Mouse (Mus musculus): Measurements from ENCODE around the gene Hells. TPM values are rescaled to one million over a fixed set of nuclear protein-coding genes. Genes with fewer than 3 reads are reported as not detected.

The Hells gene
- 20.2 and 24.7 TPM in 2 replicates for polyA plus RNA-seq (2015; fragmentation: Nextera tagmentation; extraction: Ambion mirVana)

DNA sequence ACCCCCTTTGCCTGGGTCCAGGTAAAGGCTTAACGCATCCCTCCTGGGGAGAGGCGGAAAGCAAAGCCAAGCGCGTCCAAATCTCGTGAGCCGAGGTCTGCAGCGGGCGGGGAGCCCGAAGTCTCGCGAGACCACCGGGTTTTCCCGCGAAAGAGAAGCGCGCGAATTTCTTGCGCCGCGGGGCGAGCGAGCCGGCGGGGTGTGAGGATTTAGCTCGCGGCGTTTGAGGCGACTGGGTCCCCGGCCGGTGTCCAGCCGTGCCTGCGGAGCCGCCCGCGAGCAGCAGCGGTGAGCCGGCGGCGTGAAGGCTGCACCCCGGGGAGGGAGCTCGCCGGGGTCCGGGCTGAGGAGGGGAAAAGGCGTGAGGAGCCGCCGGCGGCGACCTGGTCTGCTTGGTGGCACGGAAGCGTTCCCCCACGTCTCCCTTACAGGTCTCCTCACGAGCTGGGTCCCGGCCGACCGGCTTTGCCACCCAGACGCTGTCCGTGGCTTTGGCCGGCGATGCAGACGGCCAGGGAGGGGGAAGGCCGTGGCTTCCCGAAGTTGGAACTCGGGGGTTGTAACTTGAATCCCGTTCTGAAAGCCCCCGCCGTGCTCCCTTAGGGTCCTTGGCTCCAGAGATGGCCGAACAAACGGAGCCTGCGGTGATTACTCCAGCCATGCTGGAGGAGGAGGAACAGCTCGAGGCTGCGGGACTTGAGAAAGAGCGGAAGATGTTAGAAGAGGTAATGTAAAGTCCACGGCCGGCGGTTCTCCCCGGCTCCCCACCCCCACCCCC, at the start of gene Hells:
TSS of gene Hells (plus strand) at position 128 of the 778 bp plus-strand sequence.
- Histone ChIP-seq H3K9me3 (replicated peaks; ENCODE audit: control insufficient read depth, low read length) (no peaks in the 10 kb centered on the region), H3K27me3 (ENCODE audit: control insufficient read depth, insufficient read depth, low read length) (no peaks in the 10 kb centered on the region), H3K4me2 (ENCODE audit: low read depth, low read length) (peak within 1 kb of the TSS; percentile 95), H3K36me3 (ENCODE audit: control insufficient read depth, insufficient read depth) (0 out of 2 replicates have a peak, but pooled peaks cover 2% of the 10 kb centered on the region), H3K4me1 (ENCODE audit: control insufficient read depth, insufficient read depth, low read length) (peaks cover 10% of the 10 kb centered on the region; the same call in 1 of the 2 replicates), H3K4me3 (ENCODE audit: low read length) (peak within 1 kb of the TSS; percentile 78), H3K9ac (ENCODE audit: low read length) (peak within 1 kb of the TSS; percentile 84), H3K27ac (ENCODE audit: low read length) (peak within 1 kb of the TSS; percentile 66)
- peak; percentile 91 for ATAC-seq (replicated peaks; ENCODE audit: extremely low read depth, insufficient read depth, low FRiP score)
- under 1% methylated on average over 76 of the region's 76 CpGs for WGBS

DNA sequence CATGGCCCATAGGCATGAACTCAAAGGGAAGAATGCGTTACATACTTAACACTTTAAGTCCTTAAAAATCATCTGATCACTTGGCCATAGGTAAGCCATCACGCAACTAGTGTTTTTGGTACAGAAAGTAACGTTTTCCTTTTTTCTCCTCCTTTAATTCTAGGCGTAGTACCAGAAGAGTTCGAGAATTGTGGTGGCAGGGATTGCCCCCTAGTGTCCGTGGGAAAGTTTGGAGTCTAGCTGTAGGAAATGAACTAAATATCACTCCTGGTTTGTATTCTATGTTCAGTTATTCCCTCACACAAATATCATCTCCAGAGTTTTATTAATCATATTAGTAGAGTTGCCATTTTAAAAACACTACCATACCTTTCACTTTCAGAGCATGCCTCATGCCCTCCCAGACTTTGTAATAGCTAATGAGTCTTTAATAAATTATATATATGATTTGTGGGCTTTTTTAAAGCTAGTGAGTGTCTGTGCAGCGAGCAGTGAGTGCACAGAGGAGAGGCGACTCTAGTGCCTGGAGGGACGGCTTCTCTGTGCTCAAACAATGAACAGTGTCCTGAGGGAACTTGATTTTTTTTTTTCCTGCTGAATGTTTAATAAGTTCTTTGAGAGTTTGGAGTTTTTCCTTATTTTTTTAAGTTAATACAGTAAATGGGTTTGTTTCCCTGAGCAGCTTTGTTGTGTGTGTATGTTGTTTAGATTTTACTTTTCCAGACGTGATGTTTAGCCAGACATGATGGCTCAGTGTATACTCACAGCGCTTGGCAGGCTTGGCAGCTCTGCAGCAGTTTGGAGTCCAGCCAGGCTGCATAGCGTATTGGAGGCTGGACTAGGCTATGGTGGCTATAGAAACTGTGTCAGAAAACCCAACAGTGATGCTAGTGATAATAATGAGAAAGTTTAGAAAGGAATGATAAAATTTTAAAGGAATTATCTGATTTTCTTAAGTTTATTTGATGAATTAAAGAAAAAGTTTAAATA, 29.3 kb upstream of the Hells start:
- Histone ChIP-seq H3K27ac (ENCODE audit: low read length) (no peak overlapping the region), H3K36me3 (ENCODE audit: control insufficient read depth, insufficient read depth) (0 out of 2 replicates have a peak, but pooled peaks cover 2% of the 10 kb centered on the region), H3K4me1 (ENCODE audit: control insufficient read depth, insufficient read depth, low read length) (no peaks in the 10 kb centered on the region; the same call in 1 of the 2 replicates), H3K4me2 (ENCODE audit: low read depth, low read length) (no peak overlapping the region), H3K4me3 (ENCODE audit: low read length) (no peak overlapping the region), H3K9ac (ENCODE audit: low read length) (no peak overlapping the region; the same call in 1 of the 2 replicates), H3K9me3 (replicated peaks; ENCODE audit: control insufficient read depth, low read length) (no peaks in the 10 kb centered on the region), H3K27me3 (ENCODE audit: control insufficient read depth, insufficient read depth, low read length) (no peaks in the 10 kb centered on the region)
- WGBS = 61% methylated on average over 12 of the region's 12 CpGs
- ATAC-seq (replicated peaks; ENCODE audit: extremely low read depth, insufficient read depth, low FRiP score) = peak; percentile 72

DNA sequence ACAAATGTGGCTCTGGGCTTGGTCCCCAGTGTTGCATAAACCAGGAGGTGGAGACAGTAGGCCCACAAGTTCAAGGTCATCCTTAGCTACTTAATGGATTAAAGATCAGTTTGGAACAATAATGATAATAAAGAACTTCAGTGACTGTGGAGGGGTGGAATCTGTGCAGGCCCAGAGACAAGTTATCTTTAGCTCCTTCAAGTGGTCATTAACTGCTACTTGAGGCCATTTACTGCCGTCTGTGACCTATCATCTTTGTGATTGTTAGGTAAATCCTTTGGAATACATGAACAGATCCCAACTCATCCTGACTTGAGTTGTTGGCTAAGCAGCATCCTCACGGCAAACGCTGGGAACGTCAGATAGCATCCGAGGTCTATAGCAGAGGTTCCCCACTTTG, 28.2 kb upstream of the Hells start:
- 80% methylated on average over 5 of the region's 5 CpGs for WGBS
- H3K36me3 ChIP-seq (ENCODE audit: control insufficient read depth, insufficient read depth) = 0 out of 2 replicates have a peak, but pooled peaks cover 2% of the 10 kb centered on the region
- H3K4me2 ChIP-seq (ENCODE audit: low read depth, low read length) = no peak overlapping the region
- H3K9ac ChIP-seq (ENCODE audit: low read length) = no peak overlapping the region
- no peak overlapping the region for H3K27ac ChIP-seq (ENCODE audit: low read length)
- ATAC-seq (replicated peaks; ENCODE audit: extremely low read depth, insufficient read depth, low FRiP score) = no peak
- no peaks in the 10 kb centered on the region; the same call in 1 of the 2 replicates for H3K4me1 ChIP-seq (ENCODE audit: control insufficient read depth, insufficient read depth, low read length)
- H3K9me3 ChIP-seq (replicated peaks; ENCODE audit: control insufficient read depth, low read length) = no peaks in the 10 kb centered on the region
- no peaks in the 10 kb centered on the region for H3K27me3 ChIP-seq (ENCODE audit: control insufficient read depth, insufficient read depth, low read length)
- H3K4me3 ChIP-seq (ENCODE audit: low read length) = no peak overlapping the region

DNA sequence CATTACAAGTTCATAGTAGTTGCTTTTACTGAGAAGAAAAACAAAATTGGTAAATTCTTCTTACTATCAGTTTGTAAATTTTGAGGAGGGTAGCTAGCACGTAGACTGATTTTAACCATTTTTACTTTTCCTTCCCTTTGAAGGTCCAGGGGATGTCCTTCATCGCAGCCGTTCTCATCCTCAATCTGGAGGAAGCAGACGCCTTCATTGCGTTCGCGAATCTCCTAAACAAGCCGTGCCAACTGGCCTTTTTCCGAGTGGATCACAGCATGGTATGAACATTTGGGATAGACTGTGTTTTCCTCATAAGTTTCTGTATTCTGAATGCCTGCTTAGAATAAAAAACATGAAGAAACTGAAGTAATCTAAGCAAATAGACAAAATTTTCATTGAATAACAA, 16.9 kb upstream of the Hells start:
- no peak for ATAC-seq (replicated peaks; ENCODE audit: extremely low read depth, insufficient read depth, low FRiP score)
- Histone ChIP-seq H3K27ac (ENCODE audit: low read length) (no peak overlapping the region), H3K36me3 (ENCODE audit: control insufficient read depth, insufficient read depth) (peaks cover 3% of the 10 kb centered on the region)

DNA sequence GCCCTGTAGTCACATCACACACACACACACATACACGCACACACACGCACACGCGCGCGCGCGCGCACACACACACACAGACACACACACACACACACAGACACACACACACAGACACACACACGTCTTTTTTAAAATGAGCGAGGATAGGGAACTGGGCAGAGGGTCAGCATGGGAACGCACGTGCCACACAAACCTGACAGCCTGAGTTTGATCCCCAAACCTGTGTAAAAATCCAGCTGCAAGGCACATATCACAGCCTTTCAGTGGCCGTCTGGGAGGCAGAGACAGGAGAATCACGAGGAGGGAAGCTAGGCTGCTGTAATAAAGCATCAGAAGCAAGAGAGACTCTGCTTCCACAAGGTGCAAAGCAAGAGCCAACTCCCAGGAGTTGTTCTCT, 15.8 kb upstream of the Hells start:
- Histone ChIP-seq H3K4me1 (ENCODE audit: control insufficient read depth, insufficient read depth, low read length) (no peaks in the 10 kb centered on the region), H3K9ac (ENCODE audit: low read length) (no peak overlapping the region), H3K4me3 (ENCODE audit: low read length) (no peak overlapping the region), H3K27me3 (ENCODE audit: control insufficient read depth, insufficient read depth, low read length) (no peaks in the 10 kb centered on the region), H3K36me3 (ENCODE audit: control insufficient read depth, insufficient read depth) (peaks cover 3% of the 10 kb centered on the region), H3K4me2 (ENCODE audit: low read depth, low read length) (no peak overlapping the region), H3K27ac (ENCODE audit: low read length) (no peak overlapping the region), H3K9me3 (replicated peaks; ENCODE audit: control insufficient read depth, low read length) (no peaks in the 10 kb centered on the region)
- WGBS = 93% methylated on average over 15 of the region's 15 CpGs
- no peak for ATAC-seq (replicated peaks; ENCODE audit: extremely low read depth, insufficient read depth, low FRiP score)

More for the DNA sequence above, 16.9 kb upstream of the Hells start:
- H3K4me2 ChIP-seq (ENCODE audit: low read depth, low read length) = no peak overlapping the region
- WGBS = 86% methylated on average over 9 of the region's 9 CpGs
- no peaks in the 10 kb centered on the region for H3K4me1 ChIP-seq (ENCODE audit: control insufficient read depth, insufficient read depth, low read length)
- H3K9ac ChIP-seq (ENCODE audit: low read length) = no peak overlapping the region
- H3K9me3 ChIP-seq (replicated peaks; ENCODE audit: control insufficient read depth, low read length) = no peaks in the 10 kb centered on the region
- no peak overlapping the region for H3K4me3 ChIP-seq (ENCODE audit: low read length)
- H3K27me3 ChIP-seq (ENCODE audit: control insufficient read depth, insufficient read depth, low read length) = no peaks in the 10 kb centered on the region

DNA sequence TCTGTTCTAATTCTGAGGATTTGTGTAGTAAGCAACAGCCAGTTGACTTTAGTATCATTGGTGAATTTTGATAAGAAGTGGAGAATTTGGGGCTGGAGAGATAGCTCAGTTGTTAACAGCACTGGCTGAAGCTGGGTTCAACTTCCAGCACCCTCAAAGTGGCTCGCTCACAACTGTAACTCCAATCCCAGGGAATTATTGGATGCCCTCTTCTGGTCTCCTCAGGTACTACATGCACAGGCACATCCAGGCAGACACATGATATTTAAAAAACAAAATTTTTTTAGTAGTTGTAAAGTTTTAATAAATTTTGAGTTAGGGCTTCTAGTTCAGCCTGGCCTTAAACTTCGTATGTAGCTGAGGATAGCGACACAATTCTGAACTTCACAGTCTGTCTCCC, 15.0 kb upstream of the Hells start:
- H3K4me3 ChIP-seq (ENCODE audit: low read length) = no peak overlapping the region
- H3K9ac ChIP-seq (ENCODE audit: low read length) = no peak overlapping the region
- no peaks in the 10 kb centered on the region for H3K4me1 ChIP-seq (ENCODE audit: control insufficient read depth, insufficient read depth, low read length)
- WGBS = 45% methylated on average over 3 of the region's 3 CpGs
- no peak overlapping the region for H3K4me2 ChIP-seq (ENCODE audit: low read depth, low read length)
- H3K9me3 ChIP-seq (replicated peaks; ENCODE audit: control insufficient read depth, low read length) = no peaks in the 10 kb centered on the region
- no peak for ATAC-seq (replicated peaks; ENCODE audit: extremely low read depth, insufficient read depth, low FRiP score)
- H3K27me3 ChIP-seq (ENCODE audit: control insufficient read depth, insufficient read depth, low read length) = no peaks in the 10 kb centered on the region
- H3K27ac ChIP-seq (ENCODE audit: low read length) = no peak overlapping the region
- H3K36me3 ChIP-seq (ENCODE audit: control insufficient read depth, insufficient read depth) = peaks cover 3% of the 10 kb centered on the region

DNA sequence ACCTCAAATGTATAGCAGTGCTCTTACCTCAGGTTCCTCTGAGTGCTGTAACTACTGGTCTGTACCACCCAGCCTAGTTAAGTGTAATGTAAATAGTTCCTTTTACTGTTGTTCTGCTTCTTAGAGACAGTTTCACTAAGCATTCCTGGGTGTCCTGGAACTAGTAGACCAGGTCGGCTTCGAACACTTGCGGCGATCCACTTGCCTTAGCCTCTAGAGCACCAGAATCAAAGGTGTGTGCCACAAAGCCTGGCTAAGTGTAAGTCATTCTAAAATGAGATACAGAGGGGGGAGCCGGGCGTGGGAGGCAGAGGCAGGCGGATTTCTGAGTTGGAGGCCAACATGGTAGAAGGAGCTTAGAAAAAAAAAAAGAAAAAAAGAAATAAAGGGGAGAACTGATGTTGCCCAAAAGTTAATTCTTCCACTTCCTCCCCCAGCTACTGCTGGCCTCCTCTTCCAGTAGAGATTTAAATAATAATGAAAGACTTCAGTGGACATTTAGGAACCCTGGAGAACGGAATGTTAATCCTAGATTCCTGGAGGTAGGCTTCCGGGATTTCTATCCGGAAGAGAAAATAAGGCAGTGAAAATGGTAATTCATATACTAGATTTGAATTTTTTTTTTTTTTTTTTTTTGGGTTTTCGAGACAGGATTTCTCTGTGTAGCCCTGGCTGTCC, 2.1 kb upstream of the Hells start:
- H3K9ac ChIP-seq (ENCODE audit: low read length) = no peak overlapping the region
- H3K36me3 ChIP-seq (ENCODE audit: control insufficient read depth, insufficient read depth) = no peaks in the 10 kb centered on the region
- H3K27me3 ChIP-seq (ENCODE audit: control insufficient read depth, insufficient read depth, low read length) = no peaks in the 10 kb centered on the region
- 94% methylated on average over 10 of the region's 11 CpGs for WGBS
- H3K27ac ChIP-seq (ENCODE audit: low read length) = no peak overlapping the region
- no peak overlapping the region for H3K4me3 ChIP-seq (ENCODE audit: low read length)
- no peak overlapping the region for H3K4me2 ChIP-seq (ENCODE audit: low read depth, low read length)
- no peak for ATAC-seq (replicated peaks; ENCODE audit: extremely low read depth, insufficient read depth, low FRiP score)
- H3K9me3 ChIP-seq (replicated peaks; ENCODE audit: control insufficient read depth, low read length) = no peaks in the 10 kb centered on the region
- H3K4me1 ChIP-seq (ENCODE audit: control insufficient read depth, insufficient read depth, low read length) = peaks cover 10% of the 10 kb centered on the region; the same call in 1 of the 2 replicates

DNA sequence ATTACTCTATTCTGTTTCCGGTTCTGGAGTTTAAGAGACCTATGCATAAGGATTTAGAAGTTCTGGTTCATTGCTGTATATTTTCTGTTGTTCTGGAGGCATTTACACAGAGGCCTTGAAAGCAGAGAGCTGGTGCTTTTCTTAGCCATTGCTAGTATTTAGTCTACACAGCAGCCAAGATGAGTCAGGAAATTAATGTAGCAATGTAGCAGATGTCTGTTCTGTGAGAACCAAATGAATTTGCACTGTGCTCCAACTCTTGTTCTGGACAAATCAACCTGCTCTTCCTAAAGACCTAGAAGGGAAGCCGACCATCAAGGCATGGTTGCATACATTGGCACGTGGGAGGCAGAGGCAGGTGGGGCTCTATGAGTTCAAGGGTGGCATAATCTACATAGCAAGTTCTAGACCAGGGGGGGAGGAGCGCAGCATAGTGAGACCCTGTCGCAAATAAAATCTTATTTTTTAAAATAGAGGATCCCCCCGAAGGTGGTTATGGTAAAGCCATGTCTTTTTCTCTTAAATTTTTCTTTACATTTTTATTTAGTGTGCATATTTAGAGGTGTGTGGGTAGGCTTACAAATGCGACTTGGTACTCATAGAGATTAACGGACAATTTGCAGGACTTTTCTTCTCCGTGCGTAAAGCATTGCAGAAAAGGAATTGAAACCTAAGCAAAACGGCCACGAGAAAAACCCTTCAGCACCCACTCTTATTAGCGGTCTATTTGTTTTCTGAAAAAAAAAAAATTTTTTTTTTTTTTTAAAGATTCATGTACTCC, 1.1 kb upstream of the Hells start:
- peak overlapping the region; percentile 84 for H3K9ac ChIP-seq (ENCODE audit: low read length)
- H3K4me1 ChIP-seq (ENCODE audit: control insufficient read depth, insufficient read depth, low read length) = peaks cover 10% of the 10 kb centered on the region; the same call in 1 of the 2 replicates
- peak overlapping the region; percentile 95 for H3K4me2 ChIP-seq (ENCODE audit: low read depth, low read length)
- 65% methylated on average over 13 of the region's 13 CpGs for WGBS
- H3K9me3 ChIP-seq (replicated peaks; ENCODE audit: control insufficient read depth, low read length) = no peaks in the 10 kb centered on the region
- no peak overlapping the region for H3K27ac ChIP-seq (ENCODE audit: low read length)
- H3K27me3 ChIP-seq (ENCODE audit: control insufficient read depth, insufficient read depth, low read length) = no peaks in the 10 kb centered on the region
- no peak for ATAC-seq (replicated peaks; ENCODE audit: extremely low read depth, insufficient read depth, low FRiP score)
- H3K4me3 ChIP-seq (ENCODE audit: low read length) = peak overlapping the region; percentile 78
- 0 out of 2 replicates have a peak, but pooled peaks cover 2% of the 10 kb centered on the region for H3K36me3 ChIP-seq (ENCODE audit: control insufficient read depth, insufficient read depth)

Measured in heart, embryonic 16.5 days (tissue).